Mouse (Mus musculus) megakaryocyte, adult 5-6 weeks (primary cell): ENCODE results near the gene Gm2022. TPM values are rescaled to one million over a fixed set of nuclear protein-coding genes. Genes with fewer than 3 reads are reported as not detected.
"Not testable (repeated sequence)": the region's sequence is repeated elsewhere in the genome, so short reads cannot be mapped to it uniquely, and the experiment has no call there.

ENCODE experiments used
- ATAC-seq: 2 replicates; pipeline ENCODE4 v1.8.0; 2016; ENCODE audit warnings: mild to moderate bottlenecking, inconsistent platforms; ENCODE audit not compliant: poor library complexity, severe bottlenecking
- total RNA-seq, 2 experiments: library from RNA; stranded (forward) in 1 of 2; stranded (reverse) in 1 of 2; fragments of 153-499, 151-499 nt in 1 of 2; fragments of 221-1000, 200-1000 nt in 1 of 2; gene quantifications; 2 replicates each; pipeline versions ENCODE4 v1.2.3 to v1.2.4; 2015 to 2017

The Gm2022 gene
- total RNA-seq (2015) = not detected in 2 replicates
- total RNA-seq (2017) = not detected in 2 replicates

- not testable (repeated sequence) for ATAC-seq
Observed at GRCm38 (mm10) chr12:87895070-87895469, at the start of gene Gm2022. TSS of gene Gm2022 (plus strand) at chr12:87895370.

- not testable (repeated sequence) for ATAC-seq
Observed at GRCm38 (mm10) chr12:87850657-87851056, 44.5 kb upstream of the Gm2022 start.

GRCm38 (mm10) chr12:87856067-87856466 lies 39.1 kb upstream of the Gm2022 start:
- not testable (repeated sequence) for ATAC-seq

GRCm38 (mm10) chr12:87861740-87862692 lies 33.2 kb upstream of the Gm2022 start:
- not testable (repeated sequence) for ATAC-seq

- not testable (repeated sequence) for ATAC-seq
Observed at GRCm38 (mm10) chr12:87863638-87864037, 31.5 kb upstream of the Gm2022 start.

GRCm38 (mm10) chr12:87864048-87864447 lies 31.1 kb upstream of the Gm2022 start:
- not testable (repeated sequence) for ATAC-seq

GRCm38 (mm10) chr12:87873772-87874171 lies 21.4 kb upstream of the Gm2022 start, which contains the start of gene Gm2016:
TSS of gene Gm2016 (plus strand) at chr12:87874072.
- ATAC-seq = not testable (repeated sequence)

GRCm38 (mm10) chr12:87919721-87920120 lies 24.6 kb downstream of the Gm2022 start, which contains the start of gene Gm2035:
TSS of gene Gm2035 (minus strand) at chr12:87919857.
- not testable (repeated sequence) for ATAC-seq

Other genes starting within 250 kb of the Gm2022 start
- not detected in 2 replicates for gene Gm21319, start 119.6 kb upstream of the Gm2022 start, total RNA-seq (2015)
- not detected in 2 replicates for gene Gm21319, start 119.6 kb upstream of the Gm2022 start, total RNA-seq (2017)
- not detected in 2 replicates for gene Gm21936, start 99.9 kb upstream of the Gm2022 start, total RNA-seq (2015)
- not detected in 2 replicates for gene Gm21936, start 99.9 kb upstream of the Gm2022 start, total RNA-seq (2017)
- gene BB287469, start 78.8 kb upstream of the Gm2022 start, total RNA-seq (2015) = not detected in 2 replicates
- not detected in 2 replicates for gene BB287469, start 78.8 kb upstream of the Gm2022 start, total RNA-seq (2017)
- gene Gm2001, start 53.0 kb upstream of the Gm2022 start, total RNA-seq (2015) = not detected in 2 replicates
- gene Gm2001, start 53.0 kb upstream of the Gm2022 start, total RNA-seq (2017) = not detected in 2 replicates
- not detected in 2 replicates for gene Gm2016, start 21.3 kb upstream of the Gm2022 start, total RNA-seq (2015)
- not detected in 2 replicates for gene Gm2016, start 21.3 kb upstream of the Gm2022 start, total RNA-seq (2017)
- gene Gm2035, start 24.5 kb downstream of the Gm2022 start, total RNA-seq (2015) = not detected in 2 replicates
- gene Gm2035, start 24.5 kb downstream of the Gm2022 start, total RNA-seq (2017) = not detected in 2 replicates
- not detected in 2 replicates for gene Gm2042, start 58.7 kb downstream of the Gm2022 start, total RNA-seq (2015)
- gene Gm2042, start 58.7 kb downstream of the Gm2022 start, total RNA-seq (2017) = not detected in 2 replicates
- not detected in 2 replicates for gene Gm2075, start 116.5 kb downstream of the Gm2022 start, total RNA-seq (2015)
- gene Gm2075, start 116.5 kb downstream of the Gm2022 start, total RNA-seq (2017) = not detected in 2 replicates
- gene Gm6803, start 123.4 kb downstream of the Gm2022 start, total RNA-seq (2015) = not detected in 2 replicates
- gene Gm6803, start 123.4 kb downstream of the Gm2022 start, total RNA-seq (2017) = not detected in 2 replicates
- not detected in 2 replicates for gene Gm2056, start 131.6 kb downstream of the Gm2022 start, total RNA-seq (2015)
- not detected in 2 replicates for gene Gm2056, start 131.6 kb downstream of the Gm2022 start, total RNA-seq (2017)
- gene Gm16368, start 188.3 kb downstream of the Gm2022 start, total RNA-seq (2015) = not detected in 2 replicates
- gene Gm16368, start 188.3 kb downstream of the Gm2022 start, total RNA-seq (2017) = not detected in 2 replicates